Mouse (Mus musculus) forebrain, embryonic 11.5 days (tissue): ENCODE data around the gene Opa3. TPM values are rescaled to one million over a fixed set of nuclear protein-coding genes. Genes with fewer than 3 reads are reported as not detected.
"Not testable (repeated sequence)": the region's sequence is repeated elsewhere in the genome, so short reads cannot be mapped to it uniquely, and the experiment has no call there.

Source experiments
- ATAC-seq: fragments of 200-750 bp; cut with Nextera tagmentation; replicated peaks from 2 replicates; pipeline ENCODE4 v1.8.0; 2017; ENCODE audit warnings: moderate TSS enrichment; ENCODE audit not compliant: low FRiP score
- DNase-seq: peaks from one replicate; pipeline ENCODE4 v3.0.0-alpha.2; 2017; ENCODE audit warnings: low spot score
- H3K27ac ChIP-seq: fragments of 300-500 bp; sonication (generic); 2 replicates; pipeline ENCODE4 v1.5.1; 2014; ENCODE audit warnings: low read depth, low read length
- H3K27me3 ChIP-seq: fragments of 300-500 bp; sonication (generic); 2 replicates; pipeline ENCODE4 v1.6.1; 2014; ENCODE audit warnings: mild to moderate bottlenecking, low read length, mixed read lengths; ENCODE audit not compliant: control insufficient read depth, insufficient read depth
- H3K36me3 ChIP-seq: fragments of 300-500 bp; sonication (generic); 2 replicates; pipeline ENCODE4 v1.6.1; 2014; ENCODE audit warnings: mild to moderate bottlenecking, low read length, moderate library complexity, mixed read lengths; ENCODE audit not compliant: control insufficient read depth, insufficient read depth
- H3K4me1 ChIP-seq: fragments of 300-500 bp; sonication (generic); replicated peaks from 2 replicates; pipeline ENCODE4 v1.6.1; 2014; ENCODE audit warnings: low read length, mixed read lengths; ENCODE audit not compliant: control insufficient read depth, insufficient read depth
- H3K4me2 ChIP-seq: fragments of 300-500 bp; sonication (generic); 2 replicates; pipeline ENCODE4 v1.6.1; 2014; ENCODE audit warnings: low read depth, mild to moderate bottlenecking, low read length, moderate library complexity, mixed read lengths; ENCODE audit not compliant: severe bottlenecking
- H3K4me3 ChIP-seq: fragments of 300-500 bp; sonication (generic); 2 replicates; pipeline ENCODE4 v1.5.1; 2014; ENCODE audit warnings: low read depth, low read length
- H3K9ac ChIP-seq: fragments of 300-500 bp; sonication (generic); 2 replicates; pipeline ENCODE4 v1.6.1; 2014; ENCODE audit warnings: low read length
- H3K9me3 ChIP-seq: fragments of 300-500 bp; sonication (generic); 2 replicates; pipeline ENCODE4 v1.6.1; 2016; ENCODE audit warnings: low read length, mixed read lengths; ENCODE audit not compliant: control insufficient read depth
- WGBS: fragments of 180-500 bp; shearing (Covaris S2); extraction: QIAGEN DNeasy Blood & Tissue Kit; methylation state at CpG from one replicate; pipeline ENCODE4 v1.1.7; 2014; 5-methylcytosine and 5-hydroxymethylcytosine counted together
- polyA plus RNA-seq: library from polyadenylated mRNA; unstranded; fragments of >200 nt; fragmentation: Nextera tagmentation; extraction: Ambion mirVana; gene quantifications from 2 replicates; pipeline ENCODE4 v1.2.1, GENCODE M21; 2014

Opa3 gene
- polyA plus RNA-seq, 1 experiment from 2014 or later = 54.1 TPM

- DNase-seq (peak; percentile 88), ATAC-seq (peak; percentile 60)
- Histone ChIP-seq H3K36me3 (no peaks in the 10 kb centered on the region), H3K27me3 (no peaks in the 10 kb centered on the region), H3K9ac (peak within 1 kb of the TSS; percentile 88), H3K4me2 (peak within 1 kb of the TSS; percentile 97), H3K9me3 (no peaks in the 10 kb centered on the region), H3K4me3 (peak within 1 kb of the TSS; percentile 98), H3K4me1 (peaks cover 12% of the 10 kb centered on the region), H3K27ac (peak within 1 kb of the TSS; percentile 64)
- WGBS = under 1% methylated on average over 62 of the region's 62 CpGs
These were observed 43.4 kb downstream of the Opa3 start, which contains the start of gene Vasp for GRCm38 (mm10) chr7:19271238-19272172. TSS of gene Vasp (minus strand) at chr7:19271817.

GRCm38 (mm10) chr7:19272173-19272764 lies 44.1 kb downstream of the Opa3 start:
- peak overlapping the region; percentile 98 for H3K4me3 ChIP-seq
- peak overlapping the region; percentile 97 for H3K4me2 ChIP-seq
- H3K27ac ChIP-seq = peak overlapping the region; percentile 64
- peaks cover 12% of the 10 kb centered on the region for H3K4me1 ChIP-seq
- no peaks in the 10 kb centered on the region for H3K9me3 ChIP-seq
- WGBS = under 1% methylated on average over 36 of the region's 36 CpGs
- no peaks in the 10 kb centered on the region for H3K36me3 ChIP-seq
- no peaks in the 10 kb centered on the region for H3K27me3 ChIP-seq
- H3K9ac ChIP-seq = peak overlapping the region; percentile 88
- ATAC-seq = peak; percentile 80
- DNase-seq = peak; percentile 89

GRCm38 (mm10) chr7:19276253-19276652 lies 48.1 kb downstream of the Opa3 start:
- 50% methylated on average over 4 of the region's 4 CpGs for WGBS
- Histone ChIP-seq H3K9ac (no peak overlapping the region), H3K4me3 (no peak overlapping the region)

GRCm38 (mm10) chr7:19279052-19279451 lies 50.9 kb downstream of the Opa3 start:
- Histone ChIP-seq H3K27me3 (peaks cover 36% of the 10 kb centered on the region), H3K4me2 (peak overlapping the region; percentile 36; the same call in 1 of the 2 replicates), H3K9me3 (no peaks in the 10 kb centered on the region), H3K4me1 (peaks cover 8% of the 10 kb centered on the region), H3K36me3 (no peaks in the 10 kb centered on the region), H3K27ac (no peak overlapping the region), H3K9ac (no peak overlapping the region), H3K4me3 (no peak overlapping the region)
- DNase-seq (no peak), ATAC-seq (no peak)
- 3% methylated on average over 34 of the region's 34 CpGs for WGBS

More at GRCm38 (mm10) chr7:19276253-19276652, 48.1 kb downstream of the Opa3 start:
- Histone ChIP-seq H3K27ac (no peak overlapping the region), H3K36me3 (no peaks in the 10 kb centered on the region), H3K4me2 (no peak overlapping the region), H3K9me3 (no peaks in the 10 kb centered on the region), H3K4me1 (0 out of 2 replicates have a peak, but pooled peaks cover 3% of the 10 kb centered on the region), H3K27me3 (peaks cover 34% of the 10 kb centered on the region)
- no peak for ATAC-seq
- no peak for DNase-seq

GRCm38 (mm10) chr7:19279581-19280114 lies 51.5 kb downstream of the Opa3 start, which contains the start of gene Ppm1n:
TSS of gene Ppm1n (minus strand) at chr7:19280064.
- ATAC-seq = no peak
- Histone ChIP-seq H3K4me2 (peak within 1 kb of the TSS; percentile 36; the same call in 1 of the 2 replicates), H3K9me3 (no peaks in the 10 kb centered on the region), H3K36me3 (no peaks in the 10 kb centered on the region), H3K9ac (no peak within 1 kb of the TSS), H3K27me3 (peaks cover 36% of the 10 kb centered on the region), H3K27ac (no peak within 1 kb of the TSS), H3K4me1 (peaks cover 8% of the 10 kb centered on the region), H3K4me3 (peak within 1 kb of the TSS; percentile 14)
- no peak for DNase-seq
- under 1% methylated on average over 46 of the region's 46 CpGs for WGBS

GRCm38 (mm10) chr7:19281680-19282304 lies 53.7 kb downstream of the Opa3 start:
- not testable (repeated sequence) for DNase-seq, H3K27ac ChIP-seq, H3K9me3 ChIP-seq, H3K9ac ChIP-seq, H3K4me1 ChIP-seq, ATAC-seq, H3K36me3 ChIP-seq
- WGBS = 37% methylated on average over 6 of the region's 6 CpGs
- Histone ChIP-seq H3K4me3 (peak overlapping the region; percentile 76; the same call in 1 of the 2 replicates), H3K4me2 (peak overlapping the region; percentile 86; the same call in 1 of the 2 replicates), H3K27me3 (peaks cover 36% of the 10 kb centered on the region)

GRCm38 (mm10) chr7:19282385-19282784 lies 54.3 kb downstream of the Opa3 start, which contains the start of gene Rtn2:
TSS of gene Rtn2 (plus strand) at chr7:19282624.
- Histone ChIP-seq H3K27ac (0 out of 2 replicates have a peak within 1 kb of the TSS, but pooled peaks have one; percentile 53), H3K4me1 (peaks cover 8% of the 10 kb centered on the region), H3K27me3 (peaks cover 36% of the 10 kb centered on the region), H3K36me3 (no peaks in the 10 kb centered on the region; the same call in 1 of the 2 replicates), H3K9ac (peak within 1 kb of the TSS; percentile 93), H3K4me2 (peak within 1 kb of the TSS; percentile 86), H3K9me3 (no peaks in the 10 kb centered on the region), H3K4me3 (peak within 1 kb of the TSS; percentile 76)
- DNase-seq (peak; percentile 96), ATAC-seq (peak; percentile 84)
- WGBS = 1% methylated on average over 37 of the region's 37 CpGs
